Mouse (Mus musculus) lung, adult 2 months (tissue): ENCODE data around the gene Asb8. TPM values are rescaled to one million over a fixed set of nuclear protein-coding genes. Genes with fewer than 3 reads are reported as not detected.

Source experiments
- DNase-seq: peaks from one replicate; pipeline ENCODE4 v3.0.0; 2022
- H3K4me1 ChIP-seq: fragments of 200-500 bp; 2 replicates; pipeline ENCODE4 v1.6.1; 2011; ENCODE audit warnings: low read length; ENCODE audit not compliant: control insufficient read depth, insufficient read depth
- H3K4me3 ChIP-seq: fragments of 200-500 bp; replicated peaks from 2 replicates; pipeline ENCODE3; 2011; ENCODE audit warnings: low read depth, mild to moderate bottlenecking, control low read depth, low read length; ENCODE audit errors: extremely low read depth
- CTCF ChIP-seq: fragments of 200-500 bp; IDR thresholded peaks from 2 replicates; pipeline ENCODE4 v1.5.1; 2011; ENCODE audit warnings: mild to moderate bottlenecking, low read length, control low read depth; ENCODE audit not compliant: insufficient read depth
- POLR2A ChIP-seq: fragments of 200-500 bp; IDR thresholded peaks from 2 replicates; pipeline ENCODE4 v1.6.1; 2011; ENCODE audit warnings: low read depth, mild to moderate bottlenecking, control low read depth, low read length, borderline replicate concordance; ENCODE audit errors: extremely low read depth
- WGBS: fragments of 180-500 bp; shearing (Covaris S2); methylation state at CpG from one replicate; pipeline ENCODE4 v1.1.7; 2018; 5-methylcytosine and 5-hydroxymethylcytosine counted together
- polyA plus RNA-seq: library from polyadenylated mRNA; depleted of rRNA; stranded (reverse); fragments of >200 nt; gene quantifications from 2 replicates; pipeline ENCODE4 v1.2.3, GENCODE M21; 2012; rRNA removed

Asb8 gene
- polyA plus RNA-seq, 1 experiment: 40.0 TPM

DNA sequence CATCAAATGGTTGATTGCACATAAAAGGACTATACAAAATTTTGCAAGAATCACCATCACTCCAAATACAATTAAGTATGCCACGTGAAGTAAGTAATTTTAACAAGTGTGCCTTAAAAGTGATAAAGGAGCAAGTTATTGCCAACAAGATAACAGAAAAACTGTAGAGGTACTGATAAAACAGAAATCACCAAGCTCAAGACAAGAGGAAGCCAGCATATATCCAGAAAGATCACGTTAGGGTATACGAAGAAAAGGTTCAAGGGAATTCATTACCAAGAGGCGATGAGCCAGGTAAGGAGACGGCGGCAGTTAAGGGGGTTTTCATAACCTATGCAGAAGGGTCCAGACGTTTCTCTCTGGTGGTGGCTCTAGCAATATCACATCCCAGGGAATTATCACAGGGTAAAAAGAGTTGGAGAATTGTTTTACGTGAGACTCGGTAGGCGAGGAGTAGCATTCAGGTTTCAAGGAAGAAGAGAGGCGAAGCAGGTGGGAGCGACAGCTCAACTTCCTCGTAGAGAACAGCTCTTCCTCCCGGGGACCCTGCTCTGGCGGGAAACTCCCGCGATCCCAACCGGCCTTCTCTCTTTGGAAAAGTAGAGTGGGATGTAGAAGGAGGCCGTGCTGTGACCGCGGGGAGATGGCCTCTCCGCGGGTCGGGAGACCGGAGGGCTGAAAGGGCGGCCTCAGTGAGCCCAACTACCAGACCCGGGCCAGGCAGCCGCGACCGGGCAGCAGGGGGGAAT is 72.9 kb downstream of the Asb8 start, which contains the start of gene Pfkm:
Gene Pfkm (plus strand): TSS at position 218 of the 749 bp plus-strand sequence.
- Histone ChIP-seq H3K4me3 (peak within 1 kb of the TSS; percentile 69), H3K4me1 (peaks cover 8% of the 10 kb centered on the region)
- WGBS: under 1% methylated on average over 30 of the region's 30 CpGs
- TF ChIP-seq CTCF (no peak), POLR2A (no peak)
- no peak for DNase-seq

DNA sequence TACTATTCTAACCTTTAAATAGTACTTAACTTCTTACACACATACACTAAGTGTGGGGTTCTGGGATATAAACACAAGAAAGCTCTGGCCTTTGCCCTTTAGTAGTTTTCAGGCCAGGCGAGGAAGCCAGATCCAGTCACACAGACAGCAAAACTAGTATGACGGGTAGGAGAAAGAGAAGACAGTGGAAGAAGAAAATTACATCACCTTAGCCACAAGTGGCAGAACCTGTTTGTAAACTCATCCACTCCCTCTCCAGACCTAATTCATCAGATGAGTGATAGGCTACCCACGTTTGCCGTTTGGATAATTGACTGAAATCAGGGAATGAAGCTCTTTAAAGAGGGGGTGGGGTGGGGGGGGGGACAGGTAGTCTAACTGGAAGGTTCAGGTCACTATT is 73.6 kb downstream of the Asb8 start:
- 13% methylated on average over 4 of the region's 4 CpGs for WGBS
- H3K4me3 ChIP-seq: no peak overlapping the region
- no peak for DNase-seq
- no peak for TF ChIP-seq POLR2A
- TF ChIP-seq CTCF: no peak
- H3K4me1 ChIP-seq: peaks cover 8% of the 10 kb centered on the region

DNA sequence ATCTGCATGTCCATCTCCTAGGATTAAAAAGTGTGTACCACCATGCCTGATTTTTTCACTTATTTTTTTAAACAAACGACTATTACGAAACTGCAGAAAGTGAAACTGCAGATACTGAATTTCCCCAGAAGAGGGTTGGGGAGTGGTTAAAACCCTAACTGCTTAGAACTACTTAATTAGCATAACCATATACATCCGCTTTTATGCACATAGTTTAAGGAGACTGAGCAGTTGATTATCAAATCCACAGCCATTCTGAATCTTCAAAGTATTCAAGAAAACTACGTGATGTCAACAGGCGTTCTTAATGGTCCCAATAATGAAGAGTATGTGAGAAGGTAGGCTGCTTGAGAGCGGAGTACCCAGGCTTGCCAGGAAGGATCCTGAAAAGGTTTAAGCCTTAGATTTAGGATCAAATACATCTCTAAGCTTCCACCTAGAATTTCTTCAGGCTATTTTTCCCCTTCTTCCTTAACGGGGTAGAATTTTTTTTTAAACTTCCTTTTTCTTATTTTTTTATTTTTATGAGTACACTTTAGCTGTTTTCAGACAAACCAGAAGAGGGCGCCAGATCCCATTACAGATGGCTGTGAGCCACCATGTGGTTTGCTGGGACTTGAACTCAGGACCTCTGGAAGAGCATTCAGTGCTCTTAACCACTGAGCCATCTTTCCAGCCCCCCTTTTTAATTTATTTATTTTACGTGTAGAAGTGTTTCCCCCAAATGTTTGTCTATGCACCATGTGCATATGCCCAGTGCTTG is 75.8 kb downstream of the Asb8 start:
- DNase-seq: no peak
- H3K4me1 ChIP-seq: peaks cover 8% of the 10 kb centered on the region
- TF ChIP-seq CTCF (no peak), POLR2A (no peak)
- H3K4me3 ChIP-seq: peak overlapping the region; percentile 9
- WGBS: 63% methylated on average over 9 of the region's 9 CpGs

DNA sequence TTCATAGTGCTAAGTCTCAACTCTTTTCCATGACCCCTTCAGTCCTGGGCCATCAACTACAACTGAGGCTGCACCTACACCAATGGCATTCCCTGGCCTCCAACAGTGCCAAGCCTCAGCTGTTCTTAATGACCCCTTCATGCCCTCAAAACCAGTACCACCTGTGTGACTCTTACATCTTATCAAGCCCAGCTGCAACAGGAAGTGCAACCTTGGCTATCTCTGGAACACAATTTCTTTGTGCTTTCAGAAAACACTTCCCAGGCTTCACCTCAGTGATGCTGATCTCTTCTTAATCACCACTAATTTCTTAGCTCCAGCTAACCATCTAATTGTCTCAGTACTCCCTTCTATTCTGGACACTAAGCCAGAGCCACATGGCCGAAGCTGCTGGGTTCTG is 76.5 kb downstream of the Asb8 start:
- peaks cover 8% of the 10 kb centered on the region for H3K4me1 ChIP-seq
- WGBS: 77% methylated on average over 1 of the region's 1 CpGs
- H3K4me3 ChIP-seq: no peak overlapping the region
- TF ChIP-seq POLR2A (no peak), CTCF (no peak)
- DNase-seq: no peak

Other genes starting within 250 kb of the Asb8 start
- gene Tmem106c, start 201.4 kb downstream of the Asb8 start, polyA plus RNA-seq: 25.8 and 34.2 TPM in 2 replicates
- gene Col2a1, start 160.9 kb downstream of the Asb8 start, polyA plus RNA-seq: 0.14 and 0.51 TPM in 2 replicates
- gene Pfkm, start 73.0 kb downstream of the Asb8 start, polyA plus RNA-seq: 19.8 and 54.0 TPM in 2 replicates
- 8.7 and 13.1 TPM in 2 replicates for gene Senp1, start 71.9 kb downstream of the Asb8 start, polyA plus RNA-seq
- gene Ccdc184, start 1.5 kb upstream of the Asb8 start, polyA plus RNA-seq: 4.9 and 5.0 TPM in 2 replicates
- not detected in 2 replicates for gene Olfr288, start 29.9 kb upstream of the Asb8 start, polyA plus RNA-seq
- gene Gm44579, start 55.4 kb upstream of the Asb8 start, polyA plus RNA-seq: not detected in 2 replicates
- not detected in 2 replicates for gene Olfr287, start 55.4 kb upstream of the Asb8 start, polyA plus RNA-seq
- not detected in 2 replicates for gene Olfr286, start 68.8 kb upstream of the Asb8 start, polyA plus RNA-seq
- not detected in 2 replicates for gene H1fnt, start 91.7 kb upstream of the Asb8 start, polyA plus RNA-seq
- 7.7 and 9.6 TPM in 2 replicates for gene Zfp641, start 130.5 kb upstream of the Asb8 start, polyA plus RNA-seq
- gene Olfr285, start 151.7 kb upstream of the Asb8 start, polyA plus RNA-seq: not detected in 2 replicates
- not detected in 2 replicates for gene Olfr284, start 175.4 kb upstream of the Asb8 start, polyA plus RNA-seq
- not detected in 2 replicates for gene Olfr283, start 215.3 kb upstream of the Asb8 start, polyA plus RNA-seq